Mouse (Mus musculus): ENCODE results near the gene Gm47985. TPM values are rescaled to one million over a fixed set of nuclear protein-coding genes. Genes with fewer than 3 reads are reported as not detected.
"Not testable (repeated sequence)": the region's sequence is repeated elsewhere in the genome, so short reads cannot be mapped to it uniquely, and the experiment has no call there.

The Gm47985 gene
- polyA plus RNA-seq, 1 experiment from 2014 or later = not detected

DNA sequence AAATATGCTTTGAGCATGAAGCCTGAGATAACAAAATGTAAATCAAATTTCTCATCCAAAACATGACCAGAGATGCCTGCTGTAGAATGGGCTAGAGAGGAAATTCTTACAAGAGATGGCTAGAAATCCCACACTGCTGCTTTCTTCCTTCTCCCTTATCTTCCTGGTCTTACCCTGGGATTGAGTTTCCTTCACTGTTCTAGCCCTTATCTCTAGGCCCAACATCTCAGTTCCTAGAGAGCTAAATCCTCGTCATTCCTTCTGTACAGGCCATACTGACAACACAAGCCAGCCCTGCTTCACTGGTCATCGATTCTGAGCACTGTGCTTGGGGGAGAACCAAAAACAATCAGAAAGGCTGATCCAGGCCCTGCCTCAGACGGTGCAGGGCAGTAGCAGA is 14.4 kb downstream of the Gm47985 start:
- not testable (repeated sequence) for H3K36me3 ChIP-seq (ENCODE audit: inconsistent target); H3K4me3 ChIP-seq (ENCODE audit: inconsistent target); H3K27ac ChIP-seq; H3K79me2 ChIP-seq (ENCODE audit: inconsistent target)
- 96% methylated on average over 3 of the region's 3 CpGs for WGBS (ENCODE audit: missing documents)

- not testable (repeated sequence) for H3K4me3 ChIP-seq (ENCODE audit: inconsistent target); H3K79me2 ChIP-seq (ENCODE audit: inconsistent target); H3K36me3 ChIP-seq (ENCODE audit: inconsistent target); H3K27ac ChIP-seq
- 89% methylated on average over 1 of the region's 4 CpGs for WGBS (ENCODE audit: missing documents)
Observed at GRCm38 (mm10) chr1:151198120-151198519, 15.8 kb downstream of the Gm47985 start, which contains the start of gene Gm47995. Gene Gm47995, plus strand, starts transcription at chr1:151198448.

DNA sequence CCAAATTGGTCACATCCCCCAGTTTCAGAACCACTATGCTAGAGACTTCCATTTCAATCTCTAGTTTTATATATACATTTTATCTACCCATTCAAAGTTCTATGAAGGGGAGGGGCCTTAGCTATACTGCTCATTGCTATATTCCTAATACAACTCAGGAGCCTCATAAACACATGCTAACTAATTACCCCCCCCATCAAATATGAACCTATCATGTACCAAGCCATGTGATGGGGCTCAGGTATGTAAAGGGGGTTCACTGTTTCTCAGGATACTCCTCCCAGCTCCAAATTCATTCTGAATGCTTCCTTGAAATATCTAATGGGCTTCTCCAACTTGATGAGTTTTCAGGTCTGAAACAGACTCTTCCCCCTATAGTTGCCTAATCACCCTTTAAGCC is 18.3 kb downstream of the Gm47985 start:
- H3K4me3 ChIP-seq (ENCODE audit: inconsistent target); H3K36me3 ChIP-seq (ENCODE audit: inconsistent target); H3K27ac ChIP-seq; H3K79me2 ChIP-seq (ENCODE audit: inconsistent target): not testable (repeated sequence)

GRCm38 (mm10) chr1:151202771-151203170 is 20.4 kb downstream of the Gm47985 start:
- not testable (repeated sequence) for H3K79me2 ChIP-seq (ENCODE audit: inconsistent target); H3K36me3 ChIP-seq (ENCODE audit: inconsistent target); H3K27ac ChIP-seq; H3K4me3 ChIP-seq (ENCODE audit: inconsistent target)
- 80% methylated on average over 2 of the region's 5 CpGs for WGBS (ENCODE audit: missing documents)

DNA sequence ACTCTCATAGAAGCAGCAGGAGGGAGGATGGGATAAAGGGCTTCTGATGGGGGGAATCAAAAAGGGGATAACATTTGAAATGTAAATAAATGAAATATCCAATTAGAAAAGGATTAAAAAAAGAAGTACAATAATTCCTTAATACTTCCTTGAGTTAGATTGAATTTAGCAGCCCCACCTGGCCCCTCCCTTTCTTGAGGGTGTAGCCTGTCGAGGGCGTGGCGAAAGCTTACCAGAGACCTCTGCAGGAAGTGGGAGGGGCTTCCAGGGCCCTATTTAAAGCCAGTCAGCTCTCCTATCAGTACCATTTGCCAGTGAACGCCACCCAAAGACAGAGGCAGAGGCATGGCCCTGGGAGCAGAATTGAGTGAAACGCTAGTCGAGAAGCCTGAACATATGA is 21.5 kb downstream of the Gm47985 start, which contains the start of gene 3110040M04Rik:
Gene 3110040M04Rik, plus strand, starts transcription at position 304 of the 400 bp plus-strand sequence.
- not testable (repeated sequence) for H3K79me2 ChIP-seq (ENCODE audit: inconsistent target); H3K27ac ChIP-seq; H3K4me3 ChIP-seq (ENCODE audit: inconsistent target); H3K36me3 ChIP-seq (ENCODE audit: inconsistent target)
- no CpG with 5 or more reads among the region's 6 CpGs for WGBS (ENCODE audit: missing documents)

DNA sequence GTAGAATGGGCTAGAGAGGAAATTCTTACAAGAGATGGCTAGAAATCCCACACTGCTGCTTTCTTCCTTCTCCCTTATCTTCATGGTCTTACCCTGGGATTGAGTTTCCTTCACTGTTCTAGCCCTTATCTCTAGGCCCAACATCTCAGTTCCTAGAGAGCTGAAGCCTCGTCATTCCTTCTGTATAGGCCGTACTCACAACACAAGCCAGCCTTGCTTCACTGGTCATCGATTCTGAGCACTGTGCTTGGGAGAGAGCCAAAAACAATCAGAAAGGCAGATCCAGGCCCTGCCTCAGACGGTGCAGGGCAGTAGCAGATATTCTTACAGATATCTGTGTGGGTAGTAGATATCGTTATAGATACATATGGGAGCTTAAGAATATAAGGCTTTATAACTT is 26.2 kb downstream of the Gm47985 start:
- no CpG with 5 or more reads among the region's 5 CpGs for WGBS (ENCODE audit: missing documents)
- H3K36me3 ChIP-seq (ENCODE audit: inconsistent target); H3K79me2 ChIP-seq (ENCODE audit: inconsistent target); H3K4me3 ChIP-seq (ENCODE audit: inconsistent target); H3K27ac ChIP-seq: not testable (repeated sequence)

- not testable (repeated sequence) for H3K27ac ChIP-seq; H3K4me3 ChIP-seq (ENCODE audit: inconsistent target); H3K36me3 ChIP-seq (ENCODE audit: inconsistent target); H3K79me2 ChIP-seq (ENCODE audit: inconsistent target)
Observed at GRCm38 (mm10) chr1:151208944-151209343, 26.6 kb downstream of the Gm47985 start.

- H3K27ac ChIP-seq; H3K79me2 ChIP-seq (ENCODE audit: inconsistent target); H3K36me3 ChIP-seq (ENCODE audit: inconsistent target); H3K4me3 ChIP-seq (ENCODE audit: inconsistent target): not testable (repeated sequence)
- WGBS (ENCODE audit: missing documents) = no CpG with 5 or more reads among the region's 8 CpGs
Observed at GRCm38 (mm10) chr1:151209824-151210355, 27.6 kb downstream of the Gm47985 start, which contains the start of gene Gm47996. Gene Gm47996, plus strand, starts transcription at chr1:151210131.

DNA sequence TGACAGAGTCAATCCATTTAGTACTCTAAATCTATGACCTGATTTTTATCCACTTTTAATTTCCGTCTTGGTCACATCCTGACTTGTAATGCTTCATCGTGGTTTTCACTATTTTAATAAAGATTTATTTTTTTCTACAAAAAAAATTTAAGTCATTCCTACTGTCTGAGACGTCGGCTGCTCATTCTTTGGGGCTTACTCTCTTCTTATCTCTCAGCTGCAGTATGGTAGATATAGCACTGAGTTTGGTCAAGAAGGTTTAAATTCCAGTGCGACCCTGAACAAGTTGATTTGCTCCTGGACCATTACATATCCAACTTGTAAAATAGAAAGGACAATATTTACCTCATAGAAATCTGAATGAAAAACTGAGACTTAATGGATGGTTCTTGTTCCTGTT is 29.3 kb downstream of the Gm47985 start:
- not testable (repeated sequence) for H3K27ac ChIP-seq; H3K4me3 ChIP-seq (ENCODE audit: inconsistent target); H3K79me2 ChIP-seq (ENCODE audit: inconsistent target); H3K36me3 ChIP-seq (ENCODE audit: inconsistent target)
- WGBS (ENCODE audit: missing documents) = 80% methylated on average over 4 of the region's 5 CpGs

- Histone ChIP-seq H3K27ac (no peak overlapping the region), H3K4me3 (ENCODE audit: inconsistent target) (no peak overlapping the region), H3K79me2 (ENCODE audit: inconsistent target) (no peaks in the 10 kb centered on the region), H3K36me3 (ENCODE audit: inconsistent target) (no peaks in the 10 kb centered on the region)
- WGBS (ENCODE audit: missing documents) = 39% methylated on average over 2 of the region's 2 CpGs
Observed at GRCm38 (mm10) chr1:151214862-151215261, 32.5 kb downstream of the Gm47985 start.

DNA sequence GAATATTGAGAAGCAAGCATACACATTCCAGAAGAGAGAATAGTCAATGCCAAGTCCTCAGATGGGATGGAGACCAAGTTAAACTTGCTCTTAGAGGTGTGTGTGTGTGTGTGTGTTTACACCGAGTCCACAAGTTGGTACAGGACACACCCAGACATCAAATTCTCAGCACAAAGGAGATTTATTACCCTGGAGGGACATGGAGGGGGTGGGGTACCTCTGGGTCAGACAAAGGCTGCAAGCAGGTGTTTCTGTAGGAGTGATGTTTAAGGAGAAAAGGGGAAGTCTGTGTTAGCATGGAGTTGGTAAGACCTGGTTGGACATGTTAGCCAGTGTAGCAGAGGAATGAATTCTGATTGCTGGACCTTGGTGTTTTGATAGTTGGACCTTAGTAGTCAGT is 33.6 kb downstream of the Gm47985 start:
- Histone ChIP-seq H3K4me3 (ENCODE audit: inconsistent target) (no peak overlapping the region), H3K27ac (no peak overlapping the region), H3K79me2 (ENCODE audit: inconsistent target) (no peaks in the 10 kb centered on the region), H3K36me3 (ENCODE audit: inconsistent target) (no peaks in the 10 kb centered on the region)
- WGBS (ENCODE audit: missing documents) = 20% methylated on average over 1 of the region's 1 CpGs

DNA sequence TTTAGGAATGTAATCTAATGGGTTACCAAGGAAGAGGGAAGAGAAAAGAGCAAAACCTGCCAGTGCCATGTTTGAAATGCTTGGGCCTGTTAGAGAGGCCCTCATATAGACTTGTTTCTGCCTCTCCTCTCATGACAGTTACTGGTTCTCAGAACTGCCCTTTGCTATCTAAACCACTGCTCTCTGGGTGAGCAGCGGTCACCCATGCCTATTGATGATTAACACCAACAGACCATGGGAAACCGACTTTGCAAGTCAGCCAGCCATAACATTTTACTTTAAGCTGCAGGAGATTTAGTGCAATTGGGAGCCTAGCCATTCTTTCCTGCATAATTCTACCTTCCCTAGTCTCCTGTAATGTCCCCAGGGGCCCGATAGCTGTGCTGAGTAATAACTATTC is 34.1 kb downstream of the Gm47985 start:
- WGBS (ENCODE audit: missing documents) = 100% methylated on average over 3 of the region's 3 CpGs
- Histone ChIP-seq H3K27ac (no peak overlapping the region), H3K36me3 (ENCODE audit: inconsistent target) (no peaks in the 10 kb centered on the region), H3K79me2 (ENCODE audit: inconsistent target) (no peaks in the 10 kb centered on the region), H3K4me3 (ENCODE audit: inconsistent target) (no peak overlapping the region)

- Histone ChIP-seq H3K4me3 (ENCODE audit: inconsistent target) (no peak overlapping the region), H3K27ac (no peak overlapping the region), H3K36me3 (ENCODE audit: inconsistent target) (no peaks in the 10 kb centered on the region), H3K79me2 (ENCODE audit: inconsistent target) (no peaks in the 10 kb centered on the region)
- 69% methylated on average over 5 of the region's 5 CpGs for WGBS (ENCODE audit: missing documents)
Observed at GRCm38 (mm10) chr1:151219045-151219444, 36.7 kb downstream of the Gm47985 start.

DNA sequence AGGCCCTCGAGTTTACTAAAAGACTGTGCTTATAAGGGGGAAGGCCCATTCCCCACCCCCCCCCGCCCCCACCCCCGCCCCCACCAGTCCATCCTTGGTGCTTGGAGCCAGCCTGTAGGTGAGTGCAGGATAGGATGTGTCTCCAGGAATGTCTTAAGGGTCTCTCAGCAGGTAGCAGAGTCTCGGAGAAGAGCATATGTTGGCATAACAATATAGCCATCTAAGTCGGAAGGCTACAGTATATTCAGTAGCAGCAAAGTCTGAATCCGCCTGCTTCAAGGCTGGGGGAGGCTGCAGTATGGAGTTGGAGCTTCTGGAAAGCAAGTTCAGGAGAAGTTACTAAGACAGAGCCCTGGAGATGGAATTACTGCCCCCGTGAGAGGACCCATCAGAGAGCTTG is 37.8 kb downstream of the Gm47985 start:
- H3K27ac ChIP-seq = no peak overlapping the region
- H3K4me3 ChIP-seq (ENCODE audit: inconsistent target) = no peak overlapping the region
- H3K79me2 ChIP-seq (ENCODE audit: inconsistent target) = no peaks in the 10 kb centered on the region
- 97% methylated on average over 6 of the region's 7 CpGs for WGBS (ENCODE audit: missing documents)
- H3K36me3 ChIP-seq (ENCODE audit: inconsistent target) = no peaks in the 10 kb centered on the region

GRCm38 (mm10) chr1:151222561-151223267 is 40.4 kb downstream of the Gm47985 start:
- Histone ChIP-seq H3K4me3 (ENCODE audit: inconsistent target) (no peak overlapping the region), H3K79me2 (ENCODE audit: inconsistent target) (no peaks in the 10 kb centered on the region), H3K27ac (no peak overlapping the region), H3K36me3 (ENCODE audit: inconsistent target) (no peaks in the 10 kb centered on the region)
- 89% methylated on average over 10 of the region's 10 CpGs for WGBS (ENCODE audit: missing documents)

- no peak overlapping the region for H3K27ac ChIP-seq
- 100% methylated on average over 1 of the region's 1 CpGs for WGBS (ENCODE audit: missing documents)
- no peaks in the 10 kb centered on the region for H3K79me2 ChIP-seq (ENCODE audit: inconsistent target)
- H3K36me3 ChIP-seq (ENCODE audit: inconsistent target) = no peaks in the 10 kb centered on the region
- H3K4me3 ChIP-seq (ENCODE audit: inconsistent target) = no peak overlapping the region
Observed at GRCm38 (mm10) chr1:151223377-151223776, 41.0 kb downstream of the Gm47985 start.
